Mouse (Mus musculus) limb, embryonic 14.5 days (tissue): ENCODE results near the gene Glcci1. TPM values are rescaled to one million over a fixed set of nuclear protein-coding genes. Genes with fewer than 3 reads are reported as not detected.

ENCODE experiments used
- ATAC-seq: fragments of 200-750 bp; cut with Nextera tagmentation; 2 replicates; pipeline ENCODE4 v1.8.0; 2017; ENCODE audit warnings: low read depth, moderate number of reproducible peaks, moderate TSS enrichment; ENCODE audit not compliant: low FRiP score
- DNase-seq: peaks from one replicate; pipeline ENCODE4 v3.0.0-alpha.2; 2015; ENCODE audit warnings: low spot score
- H3K27ac ChIP-seq: fragments of 300-500 bp; sonication (generic); replicated peaks from 2 replicates; pipeline ENCODE4 v1.5.1; 2014; ENCODE audit warnings: low read depth, mild to moderate bottlenecking, low read length, moderate library complexity, mixed read lengths
- H3K27me3 ChIP-seq: fragments of 300-500 bp; sonication (generic); 2 replicates; pipeline ENCODE4 v1.6.1; 2014; ENCODE audit warnings: low read length, mixed read lengths; ENCODE audit not compliant: control insufficient read depth, insufficient read depth
- H3K36me3 ChIP-seq: fragments of 300-500 bp; sonication (generic); 2 replicates; pipeline ENCODE4 v1.6.1; 2014; ENCODE audit warnings: mild to moderate bottlenecking, low read length, moderate library complexity, mixed read lengths; ENCODE audit not compliant: control insufficient read depth, insufficient read depth
- H3K4me1 ChIP-seq: fragments of 300-500 bp; sonication (generic); 2 replicates; pipeline ENCODE4 v1.6.1; 2014; ENCODE audit warnings: antibody characterized with exemption, low read length, mixed read lengths; ENCODE audit not compliant: control insufficient read depth, insufficient read depth
- H3K4me2 ChIP-seq: fragments of 300-500 bp; sonication (generic); replicated peaks from 2 replicates; pipeline ENCODE4 v1.6.1; 2014; ENCODE audit warnings: low read depth, mild to moderate bottlenecking, low read length, moderate library complexity; ENCODE audit not compliant: severe bottlenecking
- H3K4me3 ChIP-seq: fragments of 300-500 bp; sonication (generic); replicated peaks from 2 replicates; pipeline ENCODE4 v1.5.1; 2014; ENCODE audit warnings: low read length
- H3K9ac ChIP-seq: fragments of 300-500 bp; sonication (generic); 2 replicates; pipeline ENCODE4 v1.6.1; 2014; ENCODE audit warnings: mild to moderate bottlenecking, low read depth, low read length, moderate library complexity; ENCODE audit not compliant: severe bottlenecking
- H3K9me3 ChIP-seq: fragments of 300-500 bp; sonication (generic); 2 replicates; pipeline ENCODE4 v1.6.1; 2016; ENCODE audit warnings: low read length; ENCODE audit not compliant: control insufficient read depth
- POLR2A ChIP-seq: fragments of 200-500 bp; IDR thresholded peaks from 2 replicates; pipeline ENCODE4 v1.8.0; 2012; ENCODE audit warnings: inconsistent platforms, mild to moderate bottlenecking, moderate library complexity, borderline replicate concordance; ENCODE audit not compliant: insufficient read depth, insufficient read length; ENCODE audit errors: extremely low read depth
- WGBS: fragments of 180-500 bp; shearing (Covaris S2); extraction: QIAGEN DNeasy Blood & Tissue Kit; methylation state at CpG from one replicate; pipeline ENCODE4 v1.1.7; 2014; 5-methylcytosine and 5-hydroxymethylcytosine counted together
- polyA plus RNA-seq, 2 experiments: library from polyadenylated mRNA; depleted of rRNA in 1 of 2; stranded (reverse) in 1 of 2; unstranded in 1 of 2; fragments of >200 nt; fragmentation: Nextera tagmentation in 1 of 2; extraction: Ambion mirVana in 1 of 2; gene quantifications; 2 replicates each; pipeline versions ENCODE4 v1.2.1 to v1.2.3; 2012 to 2014

Glcci1 gene
- polyA plus RNA-seq, 2 experiments = 10.1 to 11.9 TPM

- DNase-seq (no peak), ATAC-seq (no peak)
- TF ChIP-seq POLR2A = no peak
- Histone ChIP-seq H3K9me3 (no peaks in the 10 kb centered on the region), H3K27ac (no peak overlapping the region), H3K9ac (no peak overlapping the region), H3K4me1 (0 out of 2 replicates have a peak, but pooled peaks cover 5% of the 10 kb centered on the region), H3K36me3 (no peaks in the 10 kb centered on the region), H3K4me2 (no peak overlapping the region), H3K4me3 (no peak overlapping the region), H3K27me3 (no peaks in the 10 kb centered on the region)
- 84% methylated on average over 17 of the region's 17 CpGs for WGBS
Observed at GRCm38 (mm10) chr6:8484437-8485275, 24.7 kb upstream of the Glcci1 start.

GRCm38 (mm10) chr6:8485414-8486175 lies 23.8 kb upstream of the Glcci1 start:
- Histone ChIP-seq H3K4me1 (0 out of 2 replicates have a peak, but pooled peaks cover 5% of the 10 kb centered on the region), H3K9ac (no peak overlapping the region), H3K27me3 (no peaks in the 10 kb centered on the region), H3K9me3 (no peaks in the 10 kb centered on the region), H3K4me3 (no peak overlapping the region), H3K4me2 (no peak overlapping the region), H3K27ac (no peak overlapping the region), H3K36me3 (no peaks in the 10 kb centered on the region)
- no peak for DNase-seq
- no peak for TF ChIP-seq POLR2A
- WGBS = 83% methylated on average over 16 of the region's 16 CpGs
- ATAC-seq = no peak

GRCm38 (mm10) chr6:8486391-8487043 lies 22.9 kb upstream of the Glcci1 start:
- Histone ChIP-seq H3K27me3 (no peaks in the 10 kb centered on the region), H3K9me3 (no peaks in the 10 kb centered on the region), H3K4me2 (no peak overlapping the region), H3K4me3 (no peak overlapping the region), H3K27ac (no peak overlapping the region), H3K9ac (no peak overlapping the region), H3K4me1 (0 out of 2 replicates have a peak, but pooled peaks cover 5% of the 10 kb centered on the region), H3K36me3 (no peaks in the 10 kb centered on the region)
- WGBS = 65% methylated on average over 17 of the region's 17 CpGs
- no peak for ATAC-seq
- TF ChIP-seq POLR2A = no peak
- no peak for DNase-seq

GRCm38 (mm10) chr6:8487044-8487853 lies 22.2 kb upstream of the Glcci1 start:
- ATAC-seq = no peak
- no peak overlapping the region for H3K27ac ChIP-seq
- H3K36me3 ChIP-seq = no peaks in the 10 kb centered on the region
- TF ChIP-seq POLR2A = no peak
- H3K4me2 ChIP-seq = no peak overlapping the region
- no peak overlapping the region for H3K4me3 ChIP-seq
- 0 out of 2 replicates have a peak, but pooled peaks cover 5% of the 10 kb centered on the region for H3K4me1 ChIP-seq
- no peak overlapping the region for H3K9ac ChIP-seq
- no peaks in the 10 kb centered on the region for H3K27me3 ChIP-seq
- no peak for DNase-seq
- WGBS = 49% methylated on average over 20 of the region's 20 CpGs
- H3K9me3 ChIP-seq = no peaks in the 10 kb centered on the region

- Histone ChIP-seq H3K36me3 (no peaks in the 10 kb centered on the region), H3K9me3 (no peaks in the 10 kb centered on the region), H3K27me3 (no peaks in the 10 kb centered on the region), H3K4me2 (no peak overlapping the region), H3K27ac (no peak overlapping the region), H3K4me3 (no peak overlapping the region), H3K4me1 (0 out of 2 replicates have a peak, but pooled peaks cover 5% of the 10 kb centered on the region), H3K9ac (no peak overlapping the region)
- WGBS = 62% methylated on average over 5 of the region's 5 CpGs
- no peak for DNase-seq
- no peak for ATAC-seq
- no peak for TF ChIP-seq POLR2A
Observed at GRCm38 (mm10) chr6:8488249-8488648, 21.2 kb upstream of the Glcci1 start.
